Mouse (Mus musculus): Measurements from ENCODE around the gene Tpbpb.
"Not testable (repeated sequence)": the region's sequence is repeated elsewhere in the genome, so short reads cannot be mapped to it uniquely, and the experiment has no call there.

Gene Tpbpb

GRCm38 (mm10) chr13:60904780-60905179 lies at the start of gene Tpbpb:
Tpbpb (minus strand) TSS chr13:60904880.
- DNase-seq (ENCODE audit: low read depth): not testable (repeated sequence)

- DNase-seq (ENCODE audit: low read depth): not testable (repeated sequence)
Measured at GRCm38 (mm10) chr13:60941884-60942283, 37.2 kb upstream of the Tpbpb start, which contains the start of gene Tpbpa. Tpbpa (minus strand) TSS chr13:60941984.

GRCm38 (mm10) chr13:60936500-60936901 lies 31.8 kb upstream of the Tpbpb start, which contains the start of the genes Gm49391 and Ctla2a:
Gm49391 (minus strand) TSS chr13:60936571.
Ctla2a (minus strand) TSS chr13:60936625.
- peak; percentile 57 for DNase-seq (ENCODE audit: low read depth)

GRCm38 (mm10) chr13:60935490-60935889 lies 30.8 kb upstream of the Tpbpb start, which contains the start of gene Gm49393:
Gm49393 (minus strand) TSS chr13:60935590.
- DNase-seq (ENCODE audit: low read depth): not testable (repeated sequence)

GRCm38 (mm10) chr13:60897328-60897727 lies 7.4 kb downstream of the Tpbpb start, which contains the start of gene Ctla2b:
Ctla2b (minus strand) TSS chr13:60897447.
- peak; percentile 51 for DNase-seq (ENCODE audit: low read depth)

GRCm38 (mm10) chr13:60896794-60897193 lies 7.9 kb downstream of the Tpbpb start, which contains the start of gene Gm49392:
Gm49392 (minus strand) TSS chr13:60896894.
- not testable (repeated sequence) for DNase-seq (ENCODE audit: low read depth)

- no peak for DNase-seq (ENCODE audit: low read depth)
Measured at GRCm38 (mm10) chr13:60895406-60896160, 9.1 kb downstream of the Tpbpb start.

- no peak for DNase-seq (ENCODE audit: low read depth)
Measured at GRCm38 (mm10) chr13:60892301-60892700, 12.4 kb downstream of the Tpbpb start.

- DNase-seq (ENCODE audit: low read depth): no peak
Measured at GRCm38 (mm10) chr13:60864281-60864680, 40.4 kb downstream of the Tpbpb start, which contains the start of gene 4930486L24Rik. 4930486L24Rik (minus strand) TSS chr13:60864475.

Data from induced T-regulatory cell, adult 2 months (primary cell).